Mouse (Mus musculus): ENCODE results near the gene Aen. TPM values are rescaled to one million over a fixed set of nuclear protein-coding genes. Genes with fewer than 3 reads are reported as not detected.
A peak's percentile ranks its signal among the peaks of the same experiment; 100 is the strongest.

Gene Aen
- polyA plus RNA-seq, 1 experiment from 2014 or later: 39.3 TPM

- ATAC-seq: no peak
- POLR2A ChIA-PET: no interaction called here
- in situ Hi-C loops (cut with MboI; ENCODE audit: low pct_unique_long_range_greater_than_20kb): loop anchor here (10.0 kb wide), 2 partner anchors 432 to 552 kb away; partner anchors contain the start of gene Polg
Observed at GRCm38 (mm10) chr7:78912253-78912973, 16.8 kb downstream of the Aen start.

GRCm38 (mm10) chr7:78912974-78913474 lies 17.4 kb downstream of the Aen start, which contains the start of gene Isg20:
Gene Isg20 (plus strand): TSS chr7:78913424.
- CTCF ChIA-PET: interaction anchor here (0.9 kb wide), 1 partner anchor 11 kb away, joined by 3 read pairs; no protein-coding TSS in a partner anchor
- TF ChIP-seq CTCF (IDR thresholded peaks at IDR 0.05): no peak
- DNase-seq (ENCODE audit: low read depth, low spot score) (no peak), ATAC-seq (no peak)
- in situ Hi-C loops (cut with MboI; ENCODE audit: low pct_unique_long_range_greater_than_20kb): loop anchor here (10.0 kb wide), 2 partner anchors 432 to 552 kb away; partner anchors contain the start of gene Polg
- H3K27me3 ChIP-seq: no peaks in the 10 kb centered on the region
- POLR2A ChIA-PET: no interaction called here

More at GRCm38 (mm10) chr7:78912253-78912973, 16.8 kb downstream of the Aen start:
- no peak for DNase-seq (ENCODE audit: low read depth, low spot score)
- CTCF ChIA-PET: interaction anchor here (0.9 kb wide), 1 partner anchor 10 kb away, joined by 3 read pairs; no protein-coding TSS in a partner anchor
- TF ChIP-seq CTCF (IDR thresholded peaks at IDR 0.05): no peak
- H3K27me3 ChIP-seq: no peaks in the 10 kb centered on the region

DNA sequence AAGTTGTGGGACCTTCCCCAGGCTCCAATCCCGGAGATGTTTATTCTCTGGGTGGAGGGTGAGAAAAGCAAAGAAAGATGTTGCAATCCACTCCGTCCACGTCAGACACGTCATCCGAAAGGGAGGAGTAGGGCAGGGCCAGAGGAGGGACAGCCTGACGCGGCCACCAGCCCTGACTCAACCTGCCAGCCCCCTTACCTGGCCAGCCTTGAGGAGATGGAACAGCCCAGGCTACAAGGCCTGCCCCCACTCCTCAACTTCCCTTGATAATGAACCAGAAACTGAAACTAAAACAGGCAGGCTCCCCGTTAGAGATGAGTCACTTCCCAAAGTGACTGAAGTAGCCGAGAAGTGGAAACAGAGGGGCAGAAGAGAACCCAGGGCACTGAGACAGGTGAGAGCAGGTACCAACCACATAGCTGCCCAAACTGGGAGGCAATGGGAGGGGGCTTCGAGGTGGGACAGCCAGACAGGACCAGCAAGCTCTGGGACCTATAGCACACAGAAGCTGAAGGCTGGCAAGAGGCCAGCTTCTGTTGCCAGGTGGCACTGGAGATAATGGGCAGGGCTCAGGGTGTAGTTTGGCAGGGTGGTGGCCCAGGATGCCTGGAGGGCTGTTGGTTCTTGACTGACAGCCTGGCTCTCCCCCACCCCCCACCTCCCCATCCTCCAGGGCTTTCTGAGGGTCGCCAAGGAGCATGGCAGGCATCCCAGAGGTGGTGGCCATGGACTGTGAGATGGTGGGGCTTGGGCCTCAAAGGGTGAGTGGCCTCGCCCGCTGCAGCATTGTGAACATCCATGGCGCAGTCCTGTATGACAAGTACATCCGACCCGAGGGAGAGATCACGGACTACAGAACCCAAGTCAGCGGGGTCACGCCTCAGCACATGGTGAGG lies 18.2 kb downstream of the Aen start:
- no peaks in the 10 kb centered on the region for H3K27me3 ChIP-seq
- TF ChIP-seq CTCF (IDR thresholded peaks at IDR 0.05): no peak
- DNase-seq (ENCODE audit: low read depth, low spot score) (no peak), ATAC-seq (peak; percentile 44)
- POLR2A ChIA-PET: no interaction called here
- in situ Hi-C loops (cut with MboI; ENCODE audit: low pct_unique_long_range_greater_than_20kb): loop anchor here (10.0 kb wide), 2 partner anchors 431 to 551 kb away; partner anchors contain the start of gene Polg
- CTCF ChIA-PET: interaction anchor here (1.2 to 3.1 kb wide), 2 partner anchors 8 to 10 kb away, joined by 4 to 12 read pairs; no protein-coding TSS in a partner anchor

DNA sequence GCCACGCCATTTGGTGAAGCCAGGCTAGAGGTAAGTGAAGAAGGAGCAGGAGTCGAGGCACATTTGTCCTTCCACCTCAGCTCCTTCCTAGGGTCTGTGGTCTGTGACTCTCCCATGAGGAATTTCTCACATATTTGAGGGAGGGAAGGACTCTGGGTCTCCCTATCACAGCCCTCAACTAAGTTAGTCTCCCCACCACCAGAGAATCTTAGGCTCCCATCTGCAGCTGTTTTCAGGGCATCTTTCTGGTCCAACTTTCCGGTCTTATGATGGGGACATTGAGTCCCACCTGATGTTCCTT lies 18.8 kb downstream of the Aen start:
- ChIA-PET POLR2A (no interaction called here), CTCF (interaction anchor here (1.2 to 3.1 kb wide), 2 partner anchors 9 to 10 kb away, joined by 4 to 12 read pairs; no protein-coding TSS in a partner anchor)
- no peak for DNase-seq (ENCODE audit: low read depth, low spot score)
- in situ Hi-C loops (cut with MboI; ENCODE audit: low pct_unique_long_range_greater_than_20kb): loop anchor here (10.0 kb wide), 2 partner anchors 430 to 550 kb away; partner anchors contain the start of gene Polg
- no peak for TF ChIP-seq CTCF (IDR thresholded peaks at IDR 0.05)
- ATAC-seq: peak; percentile 77
- H3K27me3 ChIP-seq: no peaks in the 10 kb centered on the region

- in situ Hi-C loops (cut with MboI; ENCODE audit: low pct_unique_long_range_greater_than_20kb): loop anchor here (5.0 to 10.0 kb wide), 3 partner anchors 322 to 550 kb away; partner anchors contain the start of gene Polg
- no peaks in the 10 kb centered on the region for H3K27me3 ChIP-seq
- POLR2A ChIA-PET: no interaction called here
- CTCF ChIA-PET: interaction anchor here (3.1 kb wide), 1 partner anchor 9 kb away, joined by 12 read pairs; no protein-coding TSS in a partner anchor
- ATAC-seq (peak; percentile 63), DNase-seq (ENCODE audit: low read depth, low spot score) (peak; percentile 49)
- TF ChIP-seq CTCF (IDR thresholded peaks at IDR 0.05): no peak
Observed at GRCm38 (mm10) chr7:78914896-78915510, 19.3 kb downstream of the Aen start.

DNA sequence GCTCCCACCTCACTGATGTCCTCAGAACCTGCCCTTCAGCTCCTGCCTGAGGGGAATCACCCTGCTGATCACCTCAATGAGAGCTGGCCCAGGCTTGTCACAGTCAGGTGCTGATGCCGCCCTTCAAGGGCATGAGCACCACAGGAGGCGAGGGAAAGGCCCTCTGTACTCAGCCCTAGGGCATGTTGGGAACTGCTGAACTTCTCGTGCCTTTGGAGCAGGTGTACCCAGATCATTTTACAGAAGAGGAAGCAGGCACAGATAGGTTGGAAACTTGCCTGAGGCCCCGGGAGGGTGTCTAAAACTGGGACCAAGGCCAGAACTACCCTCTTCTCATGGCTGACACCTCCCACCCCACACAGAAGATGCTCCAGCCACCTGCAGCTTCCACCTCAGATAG lies 23.0 kb downstream of the Aen start:
- ChIA-PET CTCF (no interaction called here), POLR2A (no interaction called here)
- H3K27me3 ChIP-seq: no peaks in the 10 kb centered on the region
- in situ Hi-C loops (cut with MboI; ENCODE audit: low pct_unique_long_range_greater_than_20kb): loop anchor here (5.0 to 10.0 kb wide), 3 partner anchors 319 to 546 kb away; partner anchors contain the start of gene Polg
- no peak for TF ChIP-seq CTCF (IDR thresholded peaks at IDR 0.05)
- ATAC-seq (no peak), DNase-seq (ENCODE audit: low read depth, low spot score) (no peak)

GRCm38 (mm10) chr7:78922506-78922905 lies 26.9 kb downstream of the Aen start:
- in situ Hi-C loops (cut with MboI; ENCODE audit: low pct_unique_long_range_greater_than_20kb): loop anchor here (5.0 kb wide), 1 partner anchor 160 kb away; no protein-coding TSS in a partner anchor

GRCm38 (mm10) chr7:78924300-78924699 lies 28.6 kb downstream of the Aen start:
- DNase-seq (ENCODE audit: low read depth, low spot score) (no peak), ATAC-seq (peak; percentile 75)
- POLR2A ChIA-PET: interaction anchor here (0.6 kb wide), 1 partner anchor 8 kb away, joined by 4 read pairs; no protein-coding TSS in a partner anchor
- peak; percentile 84 for TF ChIP-seq CTCF (IDR thresholded peaks at IDR 0.05)
- CTCF ChIA-PET: interaction anchor here (0.6 to 2.4 kb wide), 11 partner anchors 9 to 409 kb away, joined by 3 to 14 read pairs (median 4); partner anchors contain the start of gene Aen
- in situ Hi-C loops (cut with MboI; ENCODE audit: low pct_unique_long_range_greater_than_20kb): loop anchor here (5.0 kb wide), 1 partner anchor 158 kb away; no protein-coding TSS in a partner anchor
- no peaks in the 10 kb centered on the region for H3K27me3 ChIP-seq

More at GRCm38 (mm10) chr7:78922506-78922905, 26.9 kb downstream of the Aen start:
- ChIA-PET CTCF (interaction anchor here (0.8 to 2.4 kb wide), 2 partner anchors 159 to 324 kb away, joined by 3 to 14 read pairs; no protein-coding TSS in a partner anchor), POLR2A (interaction anchor here (1.4 kb wide), 1 partner anchor 225 kb away, joined by 4 read pairs; no protein-coding TSS in a partner anchor)
- ATAC-seq (peak; percentile 56), DNase-seq (ENCODE audit: low read depth, low spot score) (no peak)
- no peak for TF ChIP-seq CTCF (IDR thresholded peaks at IDR 0.05)
- no peaks in the 10 kb centered on the region for H3K27me3 ChIP-seq

GRCm38 (mm10) chr7:78924796-78925195 lies 29.1 kb downstream of the Aen start:
- POLR2A ChIA-PET: no interaction called here

More at GRCm38 (mm10) chr7:78924796-78925195, 29.1 kb downstream of the Aen start:
- TF ChIP-seq CTCF (IDR thresholded peaks at IDR 0.05): no peak
- CTCF ChIA-PET: interaction anchor here (0.6 to 2.4 kb wide), 11 partner anchors 10 to 408 kb away, joined by 3 to 14 read pairs (median 4); partner anchors contain the start of gene Aen
- DNase-seq (ENCODE audit: low read depth, low spot score) (no peak), ATAC-seq (no peak)
- in situ Hi-C loops (cut with MboI; ENCODE audit: low pct_unique_long_range_greater_than_20kb): loop anchor here (5.0 kb wide), 1 partner anchor 158 kb away; no protein-coding TSS in a partner anchor
- no peaks in the 10 kb centered on the region for H3K27me3 ChIP-seq

Data from Patski (cell line).